Mouse (Mus musculus) ZHBTc4 (cell line): Measurements from ENCODE around the gene Kank4.
A peak's percentile ranks its signal among the peaks of the same experiment; 100 is the strongest.

Experiments
- DNase-seq: peaks from one replicate; pipeline ENCODE4 v3.0.0-alpha.2; 2011; ENCODE audit warnings: low read depth, low spot score

The Kank4 gene

DNA sequence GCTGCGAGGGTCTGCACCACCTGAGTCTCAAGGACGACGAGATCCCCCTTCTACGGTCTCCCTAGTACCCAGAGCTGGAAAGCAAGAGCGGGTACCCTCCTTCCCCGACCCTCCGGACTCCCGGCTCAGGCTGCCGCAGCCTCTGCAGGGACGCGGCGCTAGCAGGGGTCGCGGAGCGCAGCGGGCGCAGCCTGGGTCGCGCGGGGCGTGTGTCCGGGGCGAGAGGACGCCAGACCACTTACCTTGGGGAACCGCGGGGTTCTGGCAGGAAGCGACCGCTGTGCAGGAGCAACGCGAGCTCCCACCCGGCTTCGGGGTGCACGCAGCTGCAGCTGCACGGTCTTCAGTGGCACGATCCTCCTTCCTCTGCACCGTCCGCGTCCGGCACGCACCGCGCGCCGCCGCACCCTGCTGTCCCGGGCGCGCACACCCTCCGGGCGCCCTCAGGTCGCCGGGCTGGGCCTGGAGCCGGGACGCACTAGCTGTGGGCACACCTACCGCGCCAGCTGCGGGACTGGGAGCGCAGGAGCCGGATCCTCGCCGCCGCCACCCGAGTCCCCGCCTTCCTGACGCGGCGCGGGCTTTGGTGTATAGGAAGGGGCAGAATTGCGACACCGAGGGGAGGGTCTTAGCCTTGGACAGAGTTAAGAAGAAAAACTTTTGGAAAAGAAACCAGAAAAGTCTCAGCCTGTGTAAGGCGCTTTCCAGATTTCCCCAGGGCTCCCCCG is at the start of gene Kank4:
Kank4 (minus strand) TSS at position 354 of the 728 bp plus-strand sequence.
- DNase-seq = peak; percentile 89

- peak; percentile 91 for DNase-seq
Measured at GRCm38 (mm10) chr4:98865386-98866237, 48.3 kb upstream of the Kank4 start.

GRCm38 (mm10) chr4:98864546-98864945 is 47.2 kb upstream of the Kank4 start:
- DNase-seq = peak; percentile 64

DNA sequence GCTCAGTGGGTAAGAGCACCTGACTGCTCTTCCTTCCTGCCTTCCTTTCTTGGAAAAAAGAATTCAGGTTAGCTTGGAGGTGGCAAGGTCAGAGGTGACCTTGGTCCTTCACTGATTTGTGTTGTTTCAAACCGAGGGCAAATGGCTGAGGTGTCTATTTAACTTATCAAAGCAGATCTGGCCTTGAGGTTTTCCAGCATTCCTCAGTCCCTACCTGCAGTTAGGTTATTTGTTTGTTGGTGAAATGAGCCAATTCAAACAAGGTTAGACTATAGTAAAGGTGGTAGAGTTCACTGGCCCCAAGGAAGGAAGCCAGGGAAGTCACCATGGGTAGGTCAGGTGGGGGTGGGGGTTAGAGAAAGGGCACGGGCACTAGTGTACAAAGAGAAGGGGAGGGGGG is 46.8 kb upstream of the Kank4 start:
- peak; percentile 87 for DNase-seq

DNA sequence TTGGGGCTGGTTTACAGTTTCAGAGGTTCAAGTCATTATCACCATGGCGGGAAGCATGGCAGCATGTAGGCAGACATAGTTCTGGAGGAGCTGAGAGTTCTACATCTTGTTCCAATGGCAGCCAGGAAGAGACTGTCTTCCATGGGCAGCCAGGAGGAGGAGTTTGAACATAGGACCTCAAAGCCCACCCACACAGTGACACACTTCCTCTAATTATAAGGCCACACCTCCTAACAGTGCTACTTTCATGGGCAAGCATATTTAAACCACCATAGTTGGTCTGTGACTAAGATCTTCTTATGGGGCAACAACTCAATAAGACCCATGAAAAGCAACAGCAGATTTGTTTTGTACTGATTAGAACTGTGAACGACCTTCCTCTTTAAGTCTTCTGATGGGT is 46.1 kb upstream of the Kank4 start:
- peak; percentile 74 for DNase-seq

DNA sequence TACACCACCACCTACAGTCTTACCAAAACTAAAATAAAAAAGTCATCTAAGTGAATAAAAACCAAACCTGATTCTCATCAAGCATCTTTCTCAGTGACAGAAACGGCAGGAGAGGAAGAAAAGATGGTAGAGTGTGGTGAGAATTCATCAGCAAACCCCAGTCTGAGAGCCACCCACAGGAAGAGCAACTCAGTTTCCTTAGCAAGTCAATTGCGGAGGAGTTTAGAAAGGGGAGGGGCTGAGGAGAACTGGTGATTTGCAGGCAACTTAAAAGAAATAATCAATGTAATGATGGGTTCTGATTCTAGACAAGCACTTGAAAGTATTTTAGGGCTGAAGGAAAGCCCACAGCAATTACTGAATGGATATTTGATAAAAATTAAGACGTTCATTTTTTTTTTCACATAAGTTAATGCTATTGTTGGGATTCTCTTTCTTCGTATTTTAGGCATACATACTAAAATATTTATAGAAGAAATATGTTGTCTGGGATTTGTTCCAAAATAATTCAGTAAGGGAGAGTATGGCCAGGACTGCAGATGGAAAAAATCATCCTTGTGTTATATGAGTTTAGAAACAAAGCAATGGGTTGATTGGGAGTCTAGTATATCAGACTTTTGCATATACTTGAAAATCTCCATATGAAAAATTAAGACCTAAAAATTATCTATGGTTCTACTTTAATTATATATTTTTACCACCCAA is 41.0 kb upstream of the Kank4 start:
- no peak for DNase-seq

DNA sequence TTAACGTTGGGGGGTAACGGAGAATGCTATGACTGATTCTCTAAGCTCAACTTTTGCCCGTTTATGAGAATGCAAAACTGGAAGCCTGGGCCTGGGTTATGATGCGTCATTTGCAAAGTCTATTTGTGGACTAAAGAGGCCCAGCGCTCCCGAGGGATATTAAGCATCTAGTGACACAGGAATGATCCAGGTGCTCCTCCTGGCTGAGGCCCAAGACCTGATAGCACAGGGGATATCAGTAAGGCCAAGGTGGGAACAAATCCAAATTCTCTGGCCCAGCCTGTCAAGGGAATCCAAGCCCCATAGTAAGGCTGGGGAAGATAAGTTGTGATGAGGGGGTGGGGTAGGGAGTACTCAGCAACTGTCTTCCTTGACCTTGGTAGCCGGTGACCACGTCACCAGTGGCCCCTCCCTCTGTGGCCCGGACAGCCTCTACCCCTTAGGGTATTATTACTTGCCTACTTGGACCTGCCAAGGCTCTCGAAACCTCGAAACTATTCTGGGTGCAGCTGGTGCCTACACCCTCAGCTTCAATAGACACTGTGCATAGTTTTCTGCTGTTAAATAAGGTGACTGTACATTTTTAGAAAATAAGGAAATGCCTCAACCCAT is 39.8 kb upstream of the Kank4 start:
- peak; percentile 49 for DNase-seq

DNA sequence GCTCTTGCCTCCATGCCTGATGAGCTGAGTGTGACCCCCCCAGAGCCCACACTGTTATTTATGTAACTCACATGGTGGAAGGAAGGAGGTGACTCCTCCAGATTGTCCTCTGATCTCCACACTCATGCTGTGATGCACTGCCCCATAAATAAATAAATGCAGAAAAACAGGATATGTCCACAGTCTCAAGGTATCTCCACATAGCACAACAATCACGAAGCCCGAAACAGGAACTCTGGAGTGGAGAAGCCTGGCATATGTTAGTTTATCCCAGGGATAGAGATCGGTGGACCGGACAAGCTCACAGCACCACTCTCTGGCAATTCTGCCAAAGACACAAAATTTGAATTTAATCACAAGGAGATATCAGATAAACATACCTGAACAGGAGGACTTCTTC is 36.6 kb upstream of the Kank4 start:
- no peak for DNase-seq

- DNase-seq = peak; percentile 39
Measured at GRCm38 (mm10) chr4:98850485-98850884, 33.1 kb upstream of the Kank4 start.

GRCm38 (mm10) chr4:98847120-98847885 is 30.0 kb upstream of the Kank4 start:
- peak; percentile 94 for DNase-seq

- peak; percentile 92 for DNase-seq
Measured at GRCm38 (mm10) chr4:98846396-98846795, 29.1 kb upstream of the Kank4 start.

DNA sequence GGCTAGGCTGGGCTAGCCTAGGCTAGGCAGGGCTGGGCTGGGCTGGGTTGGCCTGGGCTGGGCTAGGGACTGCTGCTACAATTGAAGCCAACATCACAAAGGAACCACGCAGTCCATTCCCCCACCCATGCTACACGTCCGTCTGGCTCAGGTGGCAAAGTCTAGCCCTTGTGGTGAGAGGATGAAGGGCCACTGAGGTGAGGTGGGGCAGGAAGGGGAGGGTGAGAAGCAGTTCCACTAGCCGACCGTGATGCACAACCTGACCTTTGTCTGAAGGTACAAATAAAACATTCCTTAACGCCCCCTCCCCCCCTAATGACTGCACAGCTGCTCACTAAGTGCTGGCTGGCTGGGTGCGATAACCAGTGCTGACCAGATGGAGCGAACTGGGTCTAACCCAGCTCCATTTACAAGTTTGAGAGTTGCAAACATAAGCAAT is 28.4 kb upstream of the Kank4 start:
- DNase-seq = peak; percentile 98

GRCm38 (mm10) chr4:98845201-98845600 is 27.9 kb upstream of the Kank4 start:
- peak; percentile 77 for DNase-seq

DNA sequence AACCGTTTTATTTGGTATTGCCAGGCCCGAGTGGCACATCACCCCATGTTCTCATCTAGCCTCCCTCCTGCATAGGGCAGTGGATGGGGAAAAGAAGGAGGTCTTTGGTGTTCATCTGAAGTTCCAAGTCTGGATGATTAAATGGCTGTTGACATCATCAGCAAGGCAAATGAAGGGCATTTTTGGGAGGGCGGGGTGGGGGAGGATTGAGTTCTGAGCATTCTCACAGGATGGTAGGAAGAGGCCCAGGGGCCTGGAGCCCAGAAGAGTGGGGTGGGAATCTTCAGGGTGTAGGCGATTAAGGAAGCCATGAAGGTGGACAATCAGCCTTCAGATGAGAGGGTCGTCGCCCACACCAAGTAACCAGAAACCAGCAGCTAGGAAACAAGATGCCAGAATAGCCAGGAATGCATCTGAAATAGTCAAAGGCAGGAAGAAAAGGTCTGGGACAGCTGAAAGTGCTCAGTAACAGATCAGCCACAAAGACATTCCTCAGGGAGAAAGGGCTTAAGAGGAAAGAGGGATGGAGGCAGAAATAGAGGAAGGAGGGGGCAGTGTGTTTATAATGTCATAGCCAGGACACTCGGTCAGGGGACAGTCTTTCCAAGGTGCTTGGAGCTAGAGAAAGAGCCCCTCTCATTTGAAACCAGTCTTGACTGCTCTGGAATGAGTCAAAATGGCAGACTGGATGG is 26.7 kb upstream of the Kank4 start:
- peak; percentile 55 for DNase-seq

GRCm38 (mm10) chr4:98841251-98841650 is 23.9 kb upstream of the Kank4 start:
- DNase-seq = peak; percentile 86

GRCm38 (mm10) chr4:98840526-98840925 is 23.2 kb upstream of the Kank4 start:
- peak; percentile 74 for DNase-seq

DNA sequence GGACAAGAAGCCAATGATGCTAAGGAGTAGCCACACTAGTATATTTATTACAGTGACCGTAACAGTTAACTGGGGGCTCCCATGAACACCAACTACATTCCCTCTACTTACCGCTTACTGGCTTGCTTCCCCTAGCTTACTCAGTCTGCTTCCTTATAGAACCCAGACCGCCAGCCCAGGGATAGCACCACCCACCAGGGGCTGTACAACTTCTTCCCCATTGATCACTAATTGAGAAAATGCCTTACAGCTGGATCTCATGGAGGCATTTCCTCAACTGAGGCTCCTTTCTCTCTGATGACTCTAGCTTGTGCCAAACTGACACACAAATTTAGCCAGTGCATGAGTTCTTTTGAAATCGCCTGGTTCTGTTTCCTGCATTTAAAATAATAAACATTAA is 21.6 kb upstream of the Kank4 start:
- no peak for DNase-seq

DNA sequence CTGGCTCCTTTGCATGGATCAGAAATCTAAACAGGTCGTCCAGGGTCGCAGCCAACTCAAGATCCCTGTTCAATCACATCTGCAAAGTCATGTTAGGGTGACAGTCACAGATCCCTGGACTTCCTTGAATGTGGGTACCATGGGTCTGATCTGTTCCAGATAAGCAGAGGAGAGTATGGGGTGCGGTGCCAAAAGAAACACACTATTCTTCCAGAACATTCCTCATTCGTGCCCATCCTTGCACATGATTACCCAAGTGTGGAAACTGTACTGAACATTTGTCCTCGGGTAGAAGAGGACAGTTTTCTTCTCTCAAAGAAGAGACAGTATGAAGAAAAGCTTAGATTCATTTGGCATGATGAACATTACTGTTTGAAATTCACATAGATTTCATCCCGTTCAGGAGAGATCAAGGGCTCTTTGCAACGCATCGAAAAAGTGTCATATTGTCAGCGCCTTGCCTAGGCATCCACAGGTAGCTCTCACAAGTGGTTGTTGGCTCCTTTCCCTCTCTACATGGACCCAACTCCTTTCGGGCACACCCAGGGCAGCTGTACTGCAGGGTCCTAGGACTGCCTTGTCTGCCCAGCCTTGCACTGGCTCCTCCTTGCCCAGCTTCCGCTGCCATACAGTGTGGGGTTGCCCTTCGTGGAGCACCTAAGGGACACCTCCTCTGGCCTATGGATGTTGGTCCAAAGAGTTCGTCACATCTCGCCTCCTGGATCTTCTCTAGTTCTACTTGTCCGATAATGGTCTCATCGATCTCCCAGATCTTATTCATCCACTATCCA is 20.6 kb upstream of the Kank4 start:
- DNase-seq = no peak

GRCm38 (mm10) chr4:98836519-98836918 is 19.2 kb upstream of the Kank4 start:
- no peak for DNase-seq

GRCm38 (mm10) chr4:98834782-98835181 is 17.4 kb upstream of the Kank4 start:
- DNase-seq = no peak
